Mouse (Mus musculus): ENCODE measurements around the gene Iars2. TPM values are rescaled to one million over a fixed set of nuclear protein-coding genes. Genes with fewer than 3 reads are reported as not detected.

The Iars2 gene
- total RNA-seq, 1 experiment: 47.9 TPM

GRCm38 (mm10) chr1:185367383-185367782 is 38.2 kb upstream of the Iars2 start:
- H3K9ac ChIP-seq (ENCODE audit: insufficient read depth, low read depth, low read length, poor library complexity, severe bottlenecking): no peak overlapping the region

DNA sequence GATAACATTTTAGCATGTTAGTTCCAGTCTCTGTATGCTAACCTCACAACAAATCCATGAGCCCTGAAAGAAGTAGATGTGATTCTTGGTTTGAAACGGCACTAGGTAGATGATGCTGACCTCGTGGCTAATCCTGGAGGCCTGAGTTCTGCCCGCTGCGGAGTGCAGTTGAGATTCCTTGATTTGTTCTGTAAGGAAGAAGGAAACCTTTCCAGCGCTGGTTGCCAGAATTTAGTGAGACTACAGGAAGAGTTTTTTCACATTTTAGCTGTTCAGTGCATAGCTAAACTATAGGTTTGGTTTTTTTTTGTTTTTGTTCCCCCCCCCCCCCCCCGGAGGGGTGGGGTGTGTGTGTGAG is 35.0 kb upstream of the Iars2 start:
- Histone ChIP-seq H3K9ac (ENCODE audit: insufficient read depth, low read depth, low read length, poor library complexity, severe bottlenecking) (peak overlapping the region; percentile 93; the same call in 1 of the 2 replicates), H3K4me1 (ENCODE audit: control insufficient read depth in 2 of 2, insufficient read depth in 2 of 2, low read length in 2 of 2, poor library complexity in 1 of 2) (peaks cover 0 to 5% of the 10 kb centered on the region in 2 experiments; a peak in 1 of 4 replicates), H3K9me3 (ENCODE audit: control insufficient read depth, insufficient read depth, low read depth, low read length) (no peaks in the 10 kb centered on the region), H3K36me3 (ENCODE audit: control insufficient read depth, insufficient read depth, low read length, poor library complexity, severe bottlenecking) (no peaks in the 10 kb centered on the region), H3K27ac (ENCODE audit: insufficient read depth, low read depth, low read length, poor library complexity, severe bottlenecking) (no peak overlapping the region), H3K4me3 (ENCODE audit: insufficient read depth in 1 of 2, low read depth in 1 of 2, low read length in 2 of 2, poor library complexity in 1 of 2, severe bottlenecking in 1 of 2) (peak overlapping the region; percentile 89 to 92)
- in situ Hi-C loops (cut with MboI; ENCODE audit: low sequenced_read_pairs in 2 of 2, unreplicated experiment in 2 of 2): no loop called here
- TF ChIP-seq MAFK (IDR thresholded peaks at IDR 0.05; ENCODE audit: insufficient read depth, low read depth, low read length) (no peak), ZC3H11A (IDR thresholded peaks at IDR 0.05; ENCODE audit: borderline replicate concordance, low read depth, low read length) (no peak), CHD2 (IDR thresholded peaks at IDR 0.05; ENCODE audit: low read depth, low read length) (no peak), HCFC1 (IDR thresholded peaks at IDR 0.05; ENCODE audit: borderline replicate concordance, insufficient read depth, low read length) (no peak), ZNF384 (IDR thresholded peaks at IDR 0.05; ENCODE audit: low read depth, low read length) (no peak)
- no peak for DNase-seq (ENCODE audit: low read depth, low spot score)

More at GRCm38 (mm10) chr1:185367383-185367782, 38.2 kb upstream of the Iars2 start:
- peaks cover 0 to 5% of the 10 kb centered on the region in 2 experiments; a peak in 1 of 4 replicates for H3K4me1 ChIP-seq (ENCODE audit: control insufficient read depth in 2 of 2, insufficient read depth in 2 of 2, low read length in 2 of 2, poor library complexity in 1 of 2)
- in situ Hi-C loops (cut with MboI; ENCODE audit: low sequenced_read_pairs in 2 of 2, unreplicated experiment in 2 of 2): no loop called here
- H3K9me3 ChIP-seq (ENCODE audit: control insufficient read depth, insufficient read depth, low read depth, low read length): no peaks in the 10 kb centered on the region
- H3K4me3 ChIP-seq (ENCODE audit: insufficient read depth in 1 of 2, low read depth in 1 of 2, low read length in 2 of 2, poor library complexity in 1 of 2, severe bottlenecking in 1 of 2): no peak overlapping the region
- TF ChIP-seq MAFK (IDR thresholded peaks at IDR 0.05; ENCODE audit: insufficient read depth, low read depth, low read length) (no peak), HCFC1 (IDR thresholded peaks at IDR 0.05; ENCODE audit: borderline replicate concordance, insufficient read depth, low read length) (no peak)
- H3K27ac ChIP-seq (ENCODE audit: insufficient read depth, low read depth, low read length, poor library complexity, severe bottlenecking): no peak overlapping the region
- H3K36me3 ChIP-seq (ENCODE audit: control insufficient read depth, insufficient read depth, low read length, poor library complexity, severe bottlenecking): peaks cover 9% of the 10 kb centered on the region
- no peak for DNase-seq (ENCODE audit: low read depth, low spot score)

DNA sequence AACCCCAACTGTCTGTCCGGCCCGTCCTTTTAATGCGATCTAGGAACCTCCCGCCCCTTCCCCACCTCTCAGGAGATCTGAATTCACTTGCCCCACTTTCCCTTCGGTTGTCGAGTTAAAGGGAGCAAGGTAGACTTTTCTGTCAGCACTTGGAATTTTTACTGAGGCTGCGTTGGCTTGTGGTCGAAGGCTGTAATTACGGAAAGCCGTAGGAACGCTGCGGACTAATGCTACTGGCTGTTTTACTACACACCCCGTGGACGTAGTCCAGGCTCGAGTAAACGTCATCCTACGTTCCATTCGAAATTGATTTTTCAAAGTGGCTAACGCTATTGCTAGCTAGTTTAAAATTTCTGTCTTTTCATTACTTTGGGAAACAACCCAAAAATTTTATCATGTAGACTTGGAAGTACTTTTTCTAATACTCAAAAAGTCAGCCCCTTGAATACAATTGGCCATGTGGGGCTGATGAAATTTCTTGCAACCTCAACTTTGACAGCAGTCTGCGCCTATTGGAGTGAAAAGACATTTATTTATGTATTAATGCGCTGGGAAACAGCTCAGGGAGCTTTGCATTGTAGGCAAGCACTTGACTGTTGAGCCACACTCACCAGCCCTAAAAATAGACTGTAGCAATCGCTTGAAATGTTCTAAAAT is 34.5 kb upstream of the Iars2 start:
- H3K27ac ChIP-seq (ENCODE audit: insufficient read depth, low read depth, low read length, poor library complexity, severe bottlenecking): peak overlapping the region; percentile 64
- peaks cover 0 to 5% of the 10 kb centered on the region in 2 experiments; a peak in 1 of 4 replicates for H3K4me1 ChIP-seq (ENCODE audit: control insufficient read depth in 2 of 2, insufficient read depth in 2 of 2, low read length in 2 of 2, poor library complexity in 1 of 2)
- H3K36me3 ChIP-seq (ENCODE audit: control insufficient read depth, insufficient read depth, low read length, poor library complexity, severe bottlenecking): no peaks in the 10 kb centered on the region
- no peak for TF ChIP-seq CHD2 (IDR thresholded peaks at IDR 0.05; ENCODE audit: low read depth, low read length)
- no peak for TF ChIP-seq MAFK (IDR thresholded peaks at IDR 0.05; ENCODE audit: insufficient read depth, low read depth, low read length)
- TF ChIP-seq ZC3H11A (IDR thresholded peaks at IDR 0.05; ENCODE audit: borderline replicate concordance, low read depth, low read length): no peak
- TF ChIP-seq ZNF384 (IDR thresholded peaks at IDR 0.05; ENCODE audit: low read depth, low read length): no peak
- TF ChIP-seq HCFC1 (IDR thresholded peaks at IDR 0.05; ENCODE audit: borderline replicate concordance, insufficient read depth, low read length): no peak
- H3K9ac ChIP-seq (ENCODE audit: insufficient read depth, low read depth, low read length, poor library complexity, severe bottlenecking): peak overlapping the region; percentile 93
- in situ Hi-C loops (cut with MboI; ENCODE audit: low sequenced_read_pairs in 2 of 2, unreplicated experiment in 2 of 2): no loop called here
- peak overlapping the region; percentile 89 to 92 for H3K4me3 ChIP-seq (ENCODE audit: insufficient read depth in 1 of 2, low read depth in 1 of 2, low read length in 2 of 2, poor library complexity in 1 of 2, severe bottlenecking in 1 of 2)
- no peaks in the 10 kb centered on the region for H3K9me3 ChIP-seq (ENCODE audit: control insufficient read depth, insufficient read depth, low read depth, low read length)
- peak; percentile 20 for DNase-seq (ENCODE audit: low read depth, low spot score)

GRCm38 (mm10) chr1:185362677-185363520 is 33.7 kb upstream of the Iars2 start, which contains the start of gene Eprs:
Gene Eprs, plus strand, starts transcription at chr1:185363044.
- peak within 1 kb of the TSS; percentile 65 for H3K27ac ChIP-seq (ENCODE audit: insufficient read depth, low read depth, low read length, poor library complexity, severe bottlenecking)
- in situ Hi-C loops (cut with MboI; ENCODE audit: low sequenced_read_pairs in 2 of 2, unreplicated experiment in 2 of 2): no loop called here
- peak within 1 kb of the TSS; percentile 93 for H3K9ac ChIP-seq (ENCODE audit: insufficient read depth, low read depth, low read length, poor library complexity, severe bottlenecking)
- peaks cover 0 to 5% of the 10 kb centered on the region in 2 experiments; a peak in 1 of 4 replicates for H3K4me1 ChIP-seq (ENCODE audit: control insufficient read depth in 2 of 2, insufficient read depth in 2 of 2, low read length in 2 of 2, poor library complexity in 1 of 2)
- H3K4me3 ChIP-seq (ENCODE audit: insufficient read depth in 1 of 2, low read depth in 1 of 2, low read length in 2 of 2, poor library complexity in 1 of 2, severe bottlenecking in 1 of 2): peak within 1 kb of the TSS; percentile 89 to 92
- no peaks in the 10 kb centered on the region for H3K36me3 ChIP-seq (ENCODE audit: control insufficient read depth, insufficient read depth, low read length, poor library complexity, severe bottlenecking)
- peak; percentile 97 for DNase-seq (ENCODE audit: low read depth, low spot score)
- no peak for TF ChIP-seq ZC3H11A (IDR thresholded peaks at IDR 0.05; ENCODE audit: borderline replicate concordance, low read depth, low read length)
- TF ChIP-seq HCFC1 (IDR thresholded peaks at IDR 0.05; ENCODE audit: borderline replicate concordance, insufficient read depth, low read length): peak; percentile 85
- no peaks in the 10 kb centered on the region for H3K9me3 ChIP-seq (ENCODE audit: control insufficient read depth, insufficient read depth, low read depth, low read length)

Measured in ES-E14 (cell line).